Mouse (Mus musculus) testis, adult 2 months (tissue): ENCODE results near the gene Babam2.

Source experiments
- CTCF ChIP-seq: fragments of 200-500 bp; IDR thresholded peaks from 2 replicates; pipeline ENCODE4 v1.5.1; 2012; ENCODE audit warnings: low read depth, mild to moderate bottlenecking, inconsistent platforms, low read length, moderate library complexity; ENCODE audit not compliant: control insufficient read depth, insufficient read depth, insufficient replicate concordance
- POLR2A ChIP-seq: fragments of 200-500 bp; IDR thresholded peaks from 2 replicates; pipeline ENCODE4 v1.6.1; 2012; ENCODE audit warnings: low read depth, mild to moderate bottlenecking, inconsistent platforms, low read length, moderate library complexity; ENCODE audit not compliant: control insufficient read depth

DNA sequence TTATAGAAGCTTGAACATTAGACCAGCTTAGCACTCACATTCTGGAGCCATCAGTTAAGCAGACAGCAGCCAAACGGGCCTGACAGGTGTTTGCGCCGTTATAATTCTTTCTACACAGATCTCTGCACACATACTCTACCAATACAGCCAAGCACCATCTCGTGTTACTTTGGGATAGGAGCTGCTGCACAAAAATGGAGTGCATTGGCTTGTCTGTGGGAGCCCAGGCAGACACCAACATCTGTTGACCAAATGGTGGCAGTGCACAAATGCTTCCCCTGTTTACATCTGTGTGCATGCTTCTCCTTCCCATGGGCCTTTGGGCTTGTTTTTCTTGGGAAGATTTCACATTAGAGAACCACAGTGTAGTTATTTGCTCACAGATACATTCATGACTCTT lies 249.7 kb downstream of the Babam2 start:
- no peak for TF ChIP-seq POLR2A
- no peak for TF ChIP-seq CTCF
